Mouse (Mus musculus) intestine, embryonic 14.5 days (tissue): ENCODE data around the gene Mapk3. TPM values are rescaled to one million over a fixed set of nuclear protein-coding genes. Genes with fewer than 3 reads are reported as not detected.

Source experiments
- ATAC-seq: fragments of 200-750 bp; cut with Nextera tagmentation; replicated peaks from 2 replicates; pipeline ENCODE4 v1.8.0; 2017; ENCODE audit warnings: low read depth, moderate number of reproducible peaks, moderate TSS enrichment, moderate library complexity; ENCODE audit not compliant: low FRiP score, low TSS enrichment
- DNase-seq: peaks from one replicate; pipeline ENCODE4 v3.0.0-alpha.2; 2018; ENCODE audit warnings: low spot score
- H3K27ac ChIP-seq: fragments of 300-500 bp; sonication (generic); 2 replicates; pipeline ENCODE4 v1.5.1; 2014; ENCODE audit warnings: low read depth, mild to moderate bottlenecking, control low read depth
- H3K27me3 ChIP-seq: fragments of 300-500 bp; sonication (generic); replicated peaks from 2 replicates; pipeline ENCODE4 v1.6.1; 2014; ENCODE audit warnings: low read length, control low read depth; ENCODE audit not compliant: control insufficient read depth, insufficient read depth
- H3K36me3 ChIP-seq: fragments of 300-500 bp; sonication (generic); 2 replicates; pipeline ENCODE4 v1.6.1; 2014; ENCODE audit warnings: low read length, control low read depth; ENCODE audit not compliant: control insufficient read depth, insufficient read depth
- H3K4me1 ChIP-seq: fragments of 300-500 bp; sonication (generic); replicated peaks from 2 replicates; pipeline ENCODE4 v1.6.1; 2014; ENCODE audit warnings: low read length, control low read depth, mixed read lengths; ENCODE audit not compliant: control insufficient read depth, insufficient read depth
- H3K4me2 ChIP-seq: fragments of 300-500 bp; sonication (generic); 2 replicates; pipeline ENCODE4 v1.6.1; 2014; ENCODE audit warnings: low read length
- H3K4me3 ChIP-seq: fragments of 300-500 bp; sonication (generic); 2 replicates; pipeline ENCODE4 v1.5.1; 2014; ENCODE audit warnings: low read depth, low read length, control low read depth, mixed read lengths
- H3K9ac ChIP-seq: fragments of 300-500 bp; sonication (generic); 2 replicates; pipeline ENCODE4 v1.6.1; 2014; ENCODE audit warnings: mild to moderate bottlenecking, low read length
- H3K9me3 ChIP-seq: fragments of 300-500 bp; sonication (generic); 2 replicates; pipeline ENCODE4 v1.6.1; 2016; ENCODE audit warnings: low read length, control low read depth; ENCODE audit not compliant: control insufficient read depth
- WGBS: fragments of 180-500 bp; shearing (Covaris S2); extraction: QIAGEN DNeasy Blood & Tissue Kit; methylation state at CpG from one replicate; pipeline ENCODE4 v1.1.7; 2014; 5-methylcytosine and 5-hydroxymethylcytosine counted together
- polyA plus RNA-seq: library from polyadenylated mRNA; unstranded; fragments of >200 nt; fragmentation: Nextera tagmentation; extraction: Ambion mirVana; gene quantifications from 2 replicates; pipeline ENCODE4 v1.2.1, GENCODE M21; 2014

Mapk3 gene
- polyA plus RNA-seq, 1 experiment from 2014 or later, result 104 TPM

DNA sequence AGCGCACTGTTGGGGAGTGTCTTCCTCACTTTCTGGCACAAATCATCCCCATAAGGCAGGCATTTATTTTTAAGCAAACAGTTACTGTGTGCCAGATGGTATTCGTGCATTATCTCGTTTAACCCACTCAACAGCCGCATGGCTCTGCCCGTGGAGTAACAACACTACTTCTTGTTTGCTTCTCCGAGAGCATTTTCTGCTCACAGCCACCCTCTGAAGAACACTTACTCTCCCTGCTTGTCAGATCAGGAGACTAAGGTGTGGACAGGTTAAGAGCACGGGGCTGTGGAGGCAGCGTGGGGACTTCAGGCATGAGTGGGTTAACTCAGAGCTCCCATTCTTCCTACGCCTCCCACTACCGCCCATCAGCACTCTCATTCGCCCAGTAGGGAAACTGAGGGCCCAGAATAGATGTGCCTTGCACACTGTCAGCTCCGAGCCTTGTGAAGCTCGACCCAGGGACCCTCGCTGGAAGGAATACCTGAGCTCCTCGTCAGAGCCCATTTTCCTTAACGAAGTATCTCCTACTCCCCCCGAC lies 3.1 kb downstream of the Mapk3 start:
- no peak for DNase-seq
- Histone ChIP-seq H3K9ac (0 out of 2 replicates have a peak overlapping the region, but pooled peaks have one; percentile 2), H3K27ac (peak overlapping the region; percentile 22; the same call in 1 of the 2 replicates), H3K27me3 (no peaks in the 10 kb centered on the region), H3K4me1 (peaks cover 24% of the 10 kb centered on the region), H3K9me3 (no peaks in the 10 kb centered on the region), H3K4me2 (no peak overlapping the region; the same call in 1 of the 2 replicates), H3K4me3 (no peak overlapping the region), H3K36me3 (peaks cover 54% of the 10 kb centered on the region)
- ATAC-seq, result no peak
- WGBS, result 51% methylated on average over 17 of the region's 17 CpGs

DNA sequence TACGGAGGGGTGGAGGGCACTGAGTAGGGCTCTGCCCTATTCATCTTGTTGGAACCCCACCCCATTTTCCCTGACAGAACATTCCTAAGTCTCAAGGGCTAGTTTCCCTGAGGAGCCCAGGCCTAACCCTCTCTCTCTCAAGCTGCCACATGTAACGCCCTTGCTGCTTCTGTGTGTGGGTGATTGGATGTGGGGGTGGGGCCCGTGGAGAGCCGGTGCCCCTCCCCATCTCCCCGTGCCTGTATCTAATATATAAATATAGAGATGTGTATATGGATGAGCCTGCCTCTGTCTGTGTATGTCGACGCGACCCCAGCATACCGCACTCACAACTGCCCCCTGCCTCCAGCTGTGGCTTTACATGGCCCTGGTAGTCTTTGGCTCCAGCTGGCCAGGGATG lies 6.1 kb downstream of the Mapk3 start:
- Histone ChIP-seq H3K9ac (no peak overlapping the region), H3K36me3 (peaks cover 84% of the 10 kb centered on the region)
- no peak for DNase-seq

DNA sequence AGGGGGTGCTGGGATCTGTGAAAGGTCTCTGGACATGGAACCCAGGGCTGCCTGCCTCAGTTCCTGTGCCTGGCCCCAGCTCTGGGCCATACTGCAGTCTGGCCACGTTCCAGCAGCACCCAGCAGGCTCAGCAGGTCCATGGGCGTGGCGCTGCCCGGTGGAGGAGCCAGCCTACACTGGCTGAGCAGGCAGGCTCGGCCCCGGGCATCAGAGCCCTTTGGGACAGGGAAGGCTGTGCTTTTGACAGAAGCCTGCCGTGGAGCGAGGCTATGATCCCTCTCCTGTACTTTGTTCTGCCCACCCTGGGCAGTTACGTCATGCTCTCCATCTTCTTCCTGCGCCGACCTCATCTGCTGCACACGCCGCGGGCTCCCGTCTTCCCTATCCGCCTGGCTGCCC lies 6.8 kb downstream of the Mapk3 start, which contains the start of gene Gdpd3:
Gene Gdpd3 (plus strand): TSS at position 134 of the 400 bp plus-strand sequence.
- DNase-seq (no peak), ATAC-seq (no peak)
- Histone ChIP-seq H3K9ac (no peak within 1 kb of the TSS), H3K4me1 (peaks cover 16% of the 10 kb centered on the region), H3K9me3 (no peaks in the 10 kb centered on the region), H3K27ac (no peak within 1 kb of the TSS), H3K36me3 (peaks cover 90% of the 10 kb centered on the region), H3K27me3 (no peaks in the 10 kb centered on the region), H3K4me3 (no peak within 1 kb of the TSS), H3K4me2 (no peak within 1 kb of the TSS)
- WGBS, result 89% methylated on average over 16 of the region's 16 CpGs

More for the DNA sequence above, 6.1 kb downstream of the Mapk3 start:
- Histone ChIP-seq H3K4me3 (no peak overlapping the region), H3K9me3 (no peaks in the 10 kb centered on the region), H3K27me3 (no peaks in the 10 kb centered on the region), H3K27ac (no peak overlapping the region), H3K4me2 (no peak overlapping the region), H3K4me1 (peaks cover 23% of the 10 kb centered on the region)
- no peak for ATAC-seq
- WGBS, result 75% methylated on average over 9 of the region's 9 CpGs

DNA sequence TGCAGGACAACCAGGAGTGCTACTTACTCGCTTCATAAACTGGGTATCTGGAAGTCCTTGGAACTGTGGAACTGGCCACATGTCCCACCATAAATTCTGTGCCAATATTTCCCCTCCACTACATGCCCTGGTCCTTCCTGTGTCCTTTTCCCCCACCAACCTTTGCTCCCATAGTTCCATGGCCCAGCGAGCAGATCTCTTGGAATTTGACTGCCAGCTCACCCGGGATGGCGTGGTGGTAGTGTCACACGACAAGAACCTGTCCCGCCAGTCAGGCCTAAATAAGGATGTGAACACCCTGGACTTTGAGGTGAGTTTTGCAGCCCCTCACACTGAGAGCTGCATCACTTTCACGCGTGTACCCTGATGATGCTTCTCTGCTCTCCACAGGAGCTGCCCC lies 7.6 kb downstream of the Mapk3 start:
- no peak overlapping the region for H3K4me3 ChIP-seq
- no peak overlapping the region for H3K9ac ChIP-seq
- no peaks in the 10 kb centered on the region for H3K9me3 ChIP-seq
- 97% methylated on average over 8 of the region's 8 CpGs for WGBS
- H3K4me2 ChIP-seq, result no peak overlapping the region
- H3K36me3 ChIP-seq, result peaks cover 92% of the 10 kb centered on the region
- peaks cover 8% of the 10 kb centered on the region for H3K4me1 ChIP-seq
- no peaks in the 10 kb centered on the region for H3K27me3 ChIP-seq
- no peak overlapping the region for H3K27ac ChIP-seq
- no peak for ATAC-seq
- no peak for DNase-seq

DNA sequence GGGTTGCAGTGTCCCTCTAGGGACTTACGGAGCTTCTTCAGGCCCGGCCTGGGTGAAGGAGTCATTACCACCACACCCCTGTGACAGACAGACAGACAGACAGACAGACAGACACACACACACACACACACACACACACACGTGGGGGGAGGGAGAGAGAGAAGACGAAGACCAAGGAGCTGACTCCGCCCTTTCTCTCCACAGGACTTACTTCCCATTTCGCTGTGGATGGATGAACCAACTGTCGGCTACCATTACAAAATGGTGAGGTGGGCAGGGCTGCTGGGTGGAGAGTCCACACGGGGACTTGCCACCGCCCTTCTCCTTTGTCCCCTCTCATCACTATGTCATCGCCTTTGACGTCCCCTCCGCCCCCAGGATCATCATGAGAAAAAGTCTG lies 11.4 kb downstream of the Mapk3 start:
- no peak overlapping the region for H3K9ac ChIP-seq
- H3K4me2 ChIP-seq, result no peak overlapping the region
- ATAC-seq (no peak), DNase-seq (no peak)
- H3K4me1 ChIP-seq, result peaks cover 5% of the 10 kb centered on the region
- H3K4me3 ChIP-seq, result no peak overlapping the region
- WGBS, result 76% methylated on average over 12 of the region's 12 CpGs
- H3K36me3 ChIP-seq, result peaks cover 73% of the 10 kb centered on the region
- H3K27me3 ChIP-seq, result no peaks in the 10 kb centered on the region
- H3K27ac ChIP-seq, result no peak overlapping the region
- H3K9me3 ChIP-seq, result no peaks in the 10 kb centered on the region

DNA sequence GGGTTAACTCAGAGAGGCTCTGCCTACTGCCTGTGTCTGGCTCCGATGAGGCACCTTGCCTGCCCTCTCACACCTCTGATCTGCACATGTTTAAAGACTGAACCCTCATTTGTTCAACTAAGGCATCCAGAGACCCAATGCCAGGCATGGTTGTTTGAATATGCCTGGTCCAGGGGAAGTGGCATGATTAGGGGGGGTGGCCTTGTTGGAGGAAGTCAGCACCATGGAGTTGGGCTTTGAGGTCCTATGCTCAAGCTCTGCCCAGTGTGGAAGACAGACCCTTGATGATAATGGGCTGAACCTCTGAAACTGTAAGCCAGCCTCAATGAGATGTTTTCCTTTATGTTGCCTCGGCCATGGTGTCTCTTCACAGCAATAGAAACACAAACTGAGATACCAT lies 13.9 kb downstream of the Mapk3 start:
- no peak overlapping the region for H3K9ac ChIP-seq
- 76% methylated on average over 2 of the region's 2 CpGs for WGBS
- H3K27ac ChIP-seq, result no peak overlapping the region
- peaks cover 20% of the 10 kb centered on the region for H3K4me1 ChIP-seq
- no peak overlapping the region for H3K4me2 ChIP-seq
- H3K27me3 ChIP-seq, result no peaks in the 10 kb centered on the region
- ATAC-seq (no peak), DNase-seq (no peak)
- H3K9me3 ChIP-seq, result no peaks in the 10 kb centered on the region
- H3K36me3 ChIP-seq, result peaks cover 52% of the 10 kb centered on the region
- H3K4me3 ChIP-seq, result no peak overlapping the region

DNA sequence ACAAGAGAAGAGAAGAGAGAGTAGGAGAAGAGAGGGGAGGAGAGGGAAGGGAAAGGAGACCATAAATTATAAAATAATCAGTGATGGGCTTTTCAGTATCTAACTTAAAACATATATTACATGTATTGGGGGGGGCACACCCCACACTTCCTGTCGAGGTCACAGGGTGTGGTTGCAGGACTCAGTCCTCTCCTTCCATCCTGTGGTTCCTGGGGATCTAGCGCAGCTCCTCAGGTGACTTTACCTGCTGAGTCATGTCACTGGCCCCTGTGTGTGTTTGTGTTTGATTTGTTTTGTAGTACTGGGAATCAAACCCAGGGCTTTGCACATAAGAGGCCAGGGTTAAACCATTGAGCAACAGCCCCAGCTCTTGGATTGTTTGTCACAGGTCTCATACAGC lies 15.1 kb downstream of the Mapk3 start:
- Histone ChIP-seq H3K27ac (no peak overlapping the region), H3K4me3 (no peak overlapping the region), H3K4me2 (no peak overlapping the region)

DNA sequence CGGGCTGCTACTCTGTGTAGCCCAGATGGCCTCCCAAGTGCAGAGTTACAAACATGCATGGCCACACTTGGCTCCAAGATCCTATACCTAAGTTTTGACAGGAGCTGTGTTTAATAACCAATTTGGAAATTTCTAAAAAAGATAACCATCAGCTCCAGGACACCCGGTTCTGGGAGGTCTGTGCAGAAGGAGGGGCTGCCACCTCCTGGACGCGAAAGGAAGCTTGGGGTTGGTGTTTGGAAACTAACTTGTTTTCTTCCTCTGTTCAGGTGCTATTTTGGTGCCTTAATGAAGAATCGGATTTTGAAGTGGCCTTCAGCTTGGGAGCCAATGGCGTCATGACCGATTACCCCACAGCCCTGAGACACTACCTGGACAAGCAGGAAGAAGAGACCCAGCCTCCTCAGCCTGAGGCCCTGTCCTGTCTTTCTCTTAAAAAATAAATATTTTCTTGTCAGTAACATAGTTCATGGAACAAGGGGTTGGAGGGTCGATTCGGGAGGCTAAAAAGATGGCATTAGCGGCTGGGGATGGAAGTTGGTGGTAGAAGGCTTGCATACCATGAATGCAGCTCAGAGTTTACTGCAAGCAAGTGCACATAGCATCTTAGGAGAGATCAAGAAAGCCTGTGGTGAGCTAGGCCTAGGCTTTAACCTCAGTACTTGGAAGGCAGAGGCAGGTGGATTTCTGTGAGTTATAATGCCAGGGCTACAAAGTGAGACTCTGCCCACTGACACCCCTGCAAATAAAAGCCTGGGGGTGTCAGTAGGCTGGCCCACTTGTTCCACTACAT lies 16.0 kb downstream of the Mapk3 start:
- H3K4me3 ChIP-seq, result no peak overlapping the region
- H3K27ac ChIP-seq, result peak overlapping the region; percentile 93
- WGBS, result 79% methylated on average over 10 of the region's 10 CpGs
- H3K27me3 ChIP-seq, result no peaks in the 10 kb centered on the region
- no peaks in the 10 kb centered on the region for H3K9me3 ChIP-seq
- H3K4me1 ChIP-seq, result peaks cover 31% of the 10 kb centered on the region
- H3K36me3 ChIP-seq, result peaks cover 36% of the 10 kb centered on the region
- 0 out of 2 replicates have a peak overlapping the region, but pooled peaks have one; percentile 77 for H3K9ac ChIP-seq
- DNase-seq (no peak), ATAC-seq (no peak)
- H3K4me2 ChIP-seq, result peak overlapping the region; percentile 90

More for the DNA sequence above, 15.1 kb downstream of the Mapk3 start:
- Histone ChIP-seq H3K27me3 (no peaks in the 10 kb centered on the region), H3K9ac (no peak overlapping the region), H3K36me3 (peaks cover 46% of the 10 kb centered on the region), H3K4me1 (peaks cover 22% of the 10 kb centered on the region), H3K9me3 (no peaks in the 10 kb centered on the region)
- DNase-seq (no peak), ATAC-seq (no peak)
- 77% methylated on average over 2 of the region's 2 CpGs for WGBS

DNA sequence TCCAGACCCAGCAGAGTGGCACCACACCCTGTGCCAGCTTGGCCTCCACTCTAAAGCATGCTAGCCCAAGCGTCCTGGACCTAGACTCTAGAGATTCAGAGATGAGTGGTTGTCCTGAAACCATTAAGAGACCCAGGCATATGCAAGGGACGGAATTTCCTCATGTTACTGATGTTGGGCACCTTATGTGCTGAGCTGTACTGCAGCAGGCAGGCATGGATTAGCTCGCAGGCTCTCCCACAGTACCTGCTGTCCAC lies 16.5 kb downstream of the Mapk3 start:
- H3K9ac ChIP-seq, result peak overlapping the region; percentile 77; the same call in 1 of the 2 replicates
- peak overlapping the region; percentile 60 for H3K4me3 ChIP-seq
- H3K27ac ChIP-seq, result peak overlapping the region; percentile 93

More for the DNA sequence above, 16.5 kb downstream of the Mapk3 start:
- ATAC-seq (no peak), DNase-seq (no peak)
- Histone ChIP-seq H3K27me3 (no peaks in the 10 kb centered on the region), H3K9me3 (no peaks in the 10 kb centered on the region), H3K36me3 (peaks cover 31% of the 10 kb centered on the region), H3K4me1 (peaks cover 33% of the 10 kb centered on the region), H3K4me2 (peak overlapping the region; percentile 90)
- WGBS, result 44% methylated on average over 3 of the region's 3 CpGs
